ENCODE assay signal across 9 mouse cellular contexts in the genomic region with DNA sequence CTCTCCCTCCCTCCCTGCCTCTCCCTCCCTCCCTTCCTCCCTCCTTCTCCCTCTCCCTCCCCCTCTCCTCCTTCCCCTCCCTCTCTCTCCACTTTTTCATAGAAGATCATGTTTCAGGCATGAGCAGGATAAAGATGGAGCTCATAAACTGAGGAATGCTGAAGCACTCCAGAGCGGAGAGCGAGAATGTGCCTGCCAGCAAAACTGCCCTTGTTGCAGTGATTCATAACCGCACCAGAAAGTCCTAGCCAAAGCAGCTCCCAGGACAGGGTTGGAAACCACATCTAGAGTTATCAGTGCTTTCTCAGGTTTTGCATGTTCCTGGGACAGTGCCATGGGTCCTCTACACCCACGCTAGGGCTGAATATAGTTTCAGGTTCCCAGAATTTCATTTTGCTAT.
A peak's percentile ranks its signal among the peaks of the same experiment; 100 is the strongest.
DNase-seq lines count a peak whose midpoint lies in the region; ATAC-seq and TF ChIP-seq lines count a peak whose summit lies in the region.
"Had no signal": no experiment of that assay in that cellular context is flagged by ENCODE, and none has a peak within 500 bp of the region (broad histone marks: within the 10 kb centered on the region; RNA-seq: fewer than 3 reads in every experiment).

No protein-coding gene starts in this region.

- peak; percentile 6 for DNase-seq in brain, adult 2 months (ENCODE audit: low read depth, low spot score)
- peak; percentile 37 for DNase-seq in heart, adult 8-10 months (ENCODE audit: low spot score)
- DNase-seq in kidney, postnatal 14 days = peak; percentile 48
- DNase-seq in cerebellum, adult 11 months = no peak
- DNase-seq: midbrain, embryonic 14.5 days; thymus, adult 2 months had no signal

- H3K4me3 ChIP-seq in C2C12 (ENCODE audit: insufficient read depth, poor library complexity, severe bottlenecking) = no peak overlapping the region

- no peaks in the 10 kb centered on the region for H3K79me3 ChIP-seq in C2C12 (ENCODE audit: low read depth)

- H3K36me3 ChIP-seq in C2C12 (ENCODE audit: control insufficient read depth, insufficient read depth) = no peaks in the 10 kb centered on the region

- no peak overlapping the region for H3ac ChIP-seq in C2C12 (ENCODE audit: control insufficient read depth, insufficient read length, low read depth)

- no peak for ATAC-seq in inflammation-experienced regulatory T-cells, adult 6 months
- no peak for ATAC-seq in erythroid progenitor cell, adult 5-6 weeks (replicated peaks; ENCODE audit: low FRiP score, poor library complexity, severe bottlenecking)

- no peaks in the 10 kb centered on the region for H3K27me3 ChIP-seq in C2C12 (ENCODE audit: control insufficient read depth, insufficient read depth, insufficient read length)

- TF ChIP-seq CTCF in C2C12 (IDR thresholded peaks at IDR 0.05; ENCODE audit: control insufficient read depth, insufficient read depth, insufficient read length) = no peak

- H3K79me2 ChIP-seq in C2C12 (ENCODE audit: control insufficient read depth, insufficient read depth) = no peaks in the 10 kb centered on the region

TF ChIP-seq in C2C12, 6 proteins besides CTCF, POLR2A, EP300 and RAD21:
- TF ChIP-seq CEBPB (IDR thresholded peaks at IDR 0.05; ENCODE audit: low read depth) (no peak), MAX (IDR thresholded peaks at IDR 0.05) (peak; percentile 66), MYOD1 (IDR thresholded peaks at IDR 0.05; ENCODE audit: control insufficient read depth, insufficient read length, low read depth) (peak; percentile 18), USF1 (IDR thresholded peaks at IDR 0.05; ENCODE audit: low read depth) (no peak), FOSL1 (IDR thresholded peaks at IDR 0.05; ENCODE audit: insufficient read depth, low read length, poor library complexity, severe bottlenecking) (peak; percentile 17)
TF ChIP-seq in C2C12: peak in this region for 3.
